Mouse (Mus musculus): Measurements from ENCODE around the gene Nit1. TPM values are rescaled to one million over a fixed set of nuclear protein-coding genes. Genes with fewer than 3 reads are reported as not detected.
A peak's percentile ranks its signal among the peaks of the same experiment; 100 is the strongest.

Nit1 gene
- total and polyA plus RNA-seq, 2 experiments from 2014 or later, result 45.9 to 49.0 TPM

GRCm38 (mm10) chr1:171343922-171344677 is 1.3 kb downstream of the Nit1 start:
- Histone ChIP-seq H3K27ac (no peak overlapping the region), H3K4me2 (ENCODE audit: low read depth, low read length) (peak overlapping the region; percentile 90), H3K9ac (replicated peaks; ENCODE audit: low read length) (no peak overlapping the region), H3K27me3 (ENCODE audit: insufficient read depth, low read length) (no peaks in the 10 kb centered on the region), H3K36me3 (ENCODE audit: insufficient read depth, low read length) (peaks cover 36% of the 10 kb centered on the region; the same call in 1 of the 2 replicates), H3K4me3 (ENCODE audit: low read length) (peak overlapping the region; percentile 92; the same call in 1 of the 2 replicates), H3K9me3 (ENCODE audit: low read length) (0 out of 2 replicates have a peak, but pooled peaks cover 5% of the 10 kb centered on the region), H3K4me1 (ENCODE audit: insufficient read depth, low read length) (no peaks in the 10 kb centered on the region)
- TF ChIP-seq CTCF (IDR thresholded peaks at IDR 0.05; ENCODE audit: low read depth), result no peak
- WGBS, result 80% methylated on average over 9 of the region's 9 CpGs
- ATAC-seq, result no peak
- no peak for DNase-seq (ENCODE audit: low spot score)

DNA sequence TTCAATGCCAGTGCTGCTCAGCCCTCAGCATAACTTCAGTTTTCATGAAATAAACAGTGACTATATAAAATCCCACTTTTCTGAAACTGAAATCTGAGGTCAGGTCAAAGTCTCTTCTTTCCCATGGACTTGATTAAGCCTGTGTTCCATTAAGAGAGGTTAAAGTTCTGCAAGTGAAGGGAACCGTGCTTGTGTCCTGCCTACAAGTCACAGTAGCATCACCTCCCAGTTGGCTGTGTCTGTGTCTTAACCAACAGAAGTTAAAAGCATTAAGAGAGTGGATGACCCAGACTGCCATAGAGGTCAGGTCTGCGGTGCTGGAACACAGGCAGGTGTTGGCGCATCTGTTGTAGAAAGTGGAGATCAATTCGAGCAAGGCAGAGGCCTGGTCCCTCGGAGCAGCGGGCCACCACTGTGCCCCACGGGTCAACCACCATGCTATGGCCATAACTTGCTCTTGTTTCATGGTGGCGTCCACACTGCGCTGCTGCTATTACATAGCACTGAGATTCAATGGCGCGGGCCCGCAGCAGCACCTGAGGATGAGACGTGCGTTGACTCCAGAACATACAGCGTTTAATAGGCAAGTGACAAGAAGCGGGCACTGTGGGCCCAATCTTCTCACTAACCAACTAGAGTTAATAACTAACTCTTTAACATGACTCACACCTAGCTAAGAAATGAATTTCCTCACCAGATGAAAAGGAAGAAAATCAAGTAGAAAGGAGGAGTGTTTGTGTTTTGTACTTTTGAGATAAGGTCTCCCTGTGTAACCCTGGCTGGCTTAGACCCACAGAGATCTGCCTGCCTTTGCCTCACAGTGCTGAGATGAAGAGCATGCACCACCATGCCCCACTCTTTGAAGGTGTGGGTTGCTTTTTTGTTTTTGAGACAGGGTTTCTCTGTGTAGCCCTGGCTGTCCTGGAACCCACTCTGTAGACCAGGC is 2.9 kb downstream of the Nit1 start:
- no peak overlapping the region for H3K9ac ChIP-seq (replicated peaks; ENCODE audit: low read length)
- no peaks in the 10 kb centered on the region for H3K27me3 ChIP-seq (ENCODE audit: insufficient read depth, low read length)
- WGBS, result 95% methylated on average over 16 of the region's 16 CpGs
- no peak overlapping the region for H3K27ac ChIP-seq
- peaks cover 51% of the 10 kb centered on the region for H3K36me3 ChIP-seq (ENCODE audit: insufficient read depth, low read length)
- H3K4me2 ChIP-seq (ENCODE audit: low read depth, low read length), result no peak overlapping the region
- 0 out of 2 replicates have a peak, but pooled peaks cover 5% of the 10 kb centered on the region for H3K9me3 ChIP-seq (ENCODE audit: low read length)
- no peak for TF ChIP-seq CTCF (IDR thresholded peaks at IDR 0.05; ENCODE audit: low read depth)
- DNase-seq (ENCODE audit: low spot score) (no peak), ATAC-seq (no peak)
- no peaks in the 10 kb centered on the region for H3K4me1 ChIP-seq (ENCODE audit: insufficient read depth, low read length)
- no peak overlapping the region for H3K4me3 ChIP-seq (ENCODE audit: low read length)

DNA sequence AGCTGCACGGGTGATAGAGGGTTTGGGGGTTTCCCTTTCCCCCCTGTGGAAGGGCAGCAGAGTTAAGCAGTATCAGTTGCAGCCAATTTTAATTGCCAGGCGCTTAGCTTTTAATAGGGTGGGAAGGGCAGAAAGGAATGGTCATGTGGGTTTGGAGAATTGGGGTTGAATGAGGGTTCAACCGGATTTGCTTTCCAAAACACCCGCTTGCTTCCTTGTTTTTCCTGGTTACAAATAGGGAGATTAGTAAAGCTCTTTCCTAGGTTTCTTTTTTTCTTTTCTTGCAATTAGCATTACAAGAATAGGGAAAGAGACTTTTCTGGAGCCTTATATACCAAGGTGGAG is 15.3 kb downstream of the Nit1 start:
- TF ChIP-seq CTCF (IDR thresholded peaks at IDR 0.05; ENCODE audit: low read depth), result no peak
- Histone ChIP-seq H3K4me2 (ENCODE audit: low read depth, low read length) (peak overlapping the region; percentile 77), H3K9me3 (ENCODE audit: low read length) (no peaks in the 10 kb centered on the region), H3K27ac (peak overlapping the region; percentile 99), H3K36me3 (ENCODE audit: insufficient read depth, low read length) (no peaks in the 10 kb centered on the region), H3K9ac (replicated peaks; ENCODE audit: low read length) (peak overlapping the region; percentile 93), H3K4me3 (ENCODE audit: low read length) (peak overlapping the region; percentile 89), H3K4me1 (ENCODE audit: insufficient read depth, low read length) (peaks cover 14% of the 10 kb centered on the region; the same call in 1 of the 2 replicates), H3K27me3 (ENCODE audit: insufficient read depth, low read length) (no peaks in the 10 kb centered on the region)
- WGBS, result 1% methylated on average over 4 of the region's 4 CpGs
- no peak for ATAC-seq
- peak; percentile 13 for DNase-seq (ENCODE audit: low spot score)

- DNase-seq (ENCODE audit: low spot score), result peak; percentile 46
- 1% methylated on average over 47 of the region's 61 CpGs for WGBS
Measured at GRCm38 (mm10) chr1:171329433-171330215, 15.8 kb downstream of the Nit1 start.

DNA sequence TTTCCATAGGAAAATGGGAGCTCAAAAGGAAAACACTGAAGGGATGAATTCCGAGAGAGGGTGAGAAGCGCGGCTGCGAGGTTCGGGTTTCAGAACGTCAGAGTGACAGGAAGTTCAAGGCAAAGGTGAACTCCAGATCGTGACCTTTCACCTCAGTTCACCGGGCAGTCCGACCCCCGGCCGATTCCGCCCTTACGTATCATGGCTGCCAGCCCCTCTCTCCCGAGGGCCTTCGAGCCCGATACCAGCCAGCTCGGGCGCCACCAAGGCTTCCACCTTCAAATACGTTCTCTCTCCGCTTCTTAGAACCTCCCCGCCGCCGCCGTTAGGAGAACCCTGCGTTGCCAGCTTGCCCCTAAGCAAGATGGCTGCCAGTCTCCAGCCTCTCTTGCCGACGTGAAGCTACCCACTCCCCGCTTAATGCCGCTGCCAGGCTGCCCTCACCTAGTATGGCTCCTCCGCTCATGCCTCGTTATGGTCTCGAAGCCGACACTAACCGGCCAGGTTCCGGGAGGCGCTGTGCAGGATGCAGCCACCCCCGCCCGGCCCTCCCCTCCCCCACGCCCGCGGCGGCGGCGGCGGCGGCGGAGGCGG is 16.5 kb downstream of the Nit1 start, which contains the start of gene Dedd:
Gene Dedd (plus strand): TSS at position 307 of the 594 bp plus-strand sequence.
- Histone ChIP-seq H3K27me3 (ENCODE audit: insufficient read depth, low read length) (no peaks in the 10 kb centered on the region), H3K9me3 (ENCODE audit: low read length) (no peaks in the 10 kb centered on the region), H3K4me2 (ENCODE audit: low read depth, low read length) (peak within 1 kb of the TSS; percentile 77), H3K36me3 (ENCODE audit: insufficient read depth, low read length) (no peaks in the 10 kb centered on the region), H3K4me1 (ENCODE audit: insufficient read depth, low read length) (peaks cover 14% of the 10 kb centered on the region; the same call in 1 of the 2 replicates), H3K9ac (replicated peaks; ENCODE audit: low read length) (peak within 1 kb of the TSS; percentile 93), H3K4me3 (ENCODE audit: low read length) (peak within 1 kb of the TSS; percentile 89), H3K27ac (peak within 1 kb of the TSS; percentile 99)
- WGBS, result under 1% methylated on average over 43 of the region's 48 CpGs
- TF ChIP-seq CTCF (IDR thresholded peaks at IDR 0.05; ENCODE audit: low read depth), result no peak; the same call in 1 of the 2 replicates
- peak; percentile 96 for ATAC-seq
- DNase-seq (ENCODE audit: low spot score), result peak; percentile 97

More at GRCm38 (mm10) chr1:171329433-171330215, 15.8 kb downstream of the Nit1 start:
- Histone ChIP-seq H3K36me3 (ENCODE audit: insufficient read depth, low read length) (no peaks in the 10 kb centered on the region), H3K27ac (peak overlapping the region; percentile 99), H3K4me3 (ENCODE audit: low read length) (peak overlapping the region; percentile 89), H3K9ac (replicated peaks; ENCODE audit: low read length) (peak overlapping the region; percentile 93), H3K4me2 (ENCODE audit: low read depth, low read length) (peak overlapping the region; percentile 77), H3K27me3 (ENCODE audit: insufficient read depth, low read length) (no peaks in the 10 kb centered on the region), H3K4me1 (ENCODE audit: insufficient read depth, low read length) (peaks cover 14% of the 10 kb centered on the region; the same call in 1 of the 2 replicates), H3K9me3 (ENCODE audit: low read length) (no peaks in the 10 kb centered on the region)
- no peak for TF ChIP-seq CTCF (IDR thresholded peaks at IDR 0.05; ENCODE audit: low read depth)
- ATAC-seq, result peak; percentile 89
